ENCODE assay signal across 12 mouse cellular contexts in genomic region chr5:119676245-119676644, GRCm38 (mm10). TPM values are rescaled to one million over a fixed set of nuclear protein-coding genes. Genes with fewer than 3 reads are reported as not detected.
A peak's percentile ranks its signal among the peaks of the same experiment; 100 is the strongest.
DNase-seq lines count a peak whose midpoint lies in the region; ATAC-seq lines count a peak whose summit lies in the region.
"Had no signal": no experiment of that assay in that cellular context is flagged by ENCODE, and none has a peak within 500 bp of the region (broad histone marks: within the 10 kb centered on the region; RNA-seq: fewer than 3 reads in every experiment).

No protein-coding gene starts in this region.

- H3K9me3 ChIP-seq in heart, embryonic 10.5 days: no peaks in the 10 kb centered on the region
- H3K9me3 ChIP-seq in lung, embryonic 15.5 days: no peaks in the 10 kb centered on the region
- no peaks in the 10 kb centered on the region for H3K9me3 ChIP-seq in limb, embryonic 10.5 days (replicated peaks)
- H3K9me3 ChIP-seq: heart, embryonic 15.5 days had no signal

- H3K4me2 ChIP-seq in lung, embryonic 15.5 days: peak overlapping the region; percentile 81

- no peak for DNase-seq in heart, embryonic 10.5 days (ENCODE audit: low spot score)
- DNase-seq in heart, postnatal 10 days: no peak
- DNase-seq in lung, postnatal 14 days: no peak
- DNase-seq in limb, embryonic 10.5 days (ENCODE audit: low spot score): peak; percentile 33
- peak; percentile 57 for DNase-seq in yolk sac, embryonic 10.5 days (ENCODE audit: low spot score)
- no peak for DNase-seq in right cerebral cortex, adult 2 months (ENCODE audit: low spot score in 2 of 2)
- DNase-seq: cerebellum, adult 18-20 months; kidney, adult 2 months; thymus, adult 18-20 months had no signal

- peaks cover 80% of the 10 kb centered on the region for H3K27me3 ChIP-seq in heart, embryonic 10.5 days (ENCODE audit: insufficient read depth, poor library complexity, severe bottlenecking)
- H3K27me3 ChIP-seq in lung, embryonic 15.5 days: peaks cover 49% of the 10 kb centered on the region
- H3K27me3 ChIP-seq in limb, embryonic 10.5 days (ENCODE audit: low read depth, poor library complexity, severe bottlenecking): peaks cover 86% of the 10 kb centered on the region

- intact Hi-C loops in heart, postnatal 10 days (cut with DNase I): loop anchor here (10.0 kb wide), 1 partner anchor 1111 kb away; the partner anchor contains the start of gene Med13l

- H3K4me3 ChIP-seq in heart, embryonic 10.5 days: peak overlapping the region; percentile 29
- peak overlapping the region; percentile 66 for H3K4me3 ChIP-seq in lung, embryonic 15.5 days
- peak overlapping the region; percentile 65 for H3K4me3 ChIP-seq in limb, embryonic 10.5 days

- ATAC-seq in lung, embryonic 15.5 days (ENCODE audit: borderline replicate concordance, extremely low read depth, low FRiP score, low TSS enrichment): no peak

- peak overlapping the region; percentile 85 for H3K9ac ChIP-seq in lung, embryonic 15.5 days
- H3K9ac ChIP-seq: heart, embryonic 15.5 days had no signal

- H3K4me1 ChIP-seq in heart, embryonic 10.5 days: peaks cover 26% of the 10 kb centered on the region
- peaks cover 28% of the 10 kb centered on the region for H3K4me1 ChIP-seq in lung, embryonic 15.5 days
- H3K4me1 ChIP-seq in limb, embryonic 10.5 days: peaks cover 59% of the 10 kb centered on the region

- peaks cover 44% of the 10 kb centered on the region for H3K36me3 ChIP-seq in heart, embryonic 10.5 days
- no peaks in the 10 kb centered on the region for H3K36me3 ChIP-seq in lung, embryonic 15.5 days
- H3K36me3 ChIP-seq in limb, embryonic 10.5 days: peaks cover 69% of the 10 kb centered on the region
- H3K36me3 ChIP-seq: heart, embryonic 15.5 days had no signal

- 0 out of 2 replicates have a peak overlapping the region, but pooled peaks have one; percentile 2 for H3K27ac ChIP-seq in heart, embryonic 10.5 days
- H3K27ac ChIP-seq in lung, embryonic 15.5 days: peak overlapping the region; percentile 22; the same call in 1 of the 2 replicates
- H3K27ac ChIP-seq in limb, embryonic 10.5 days: peak overlapping the region; percentile 31; the same call in 1 of the 2 replicates
- H3K27ac ChIP-seq: heart, embryonic 15.5 days had no signal

- WGBS in heart, embryonic 10.5 days: 37% methylated on average over 2 of the region's 2 CpGs
- 25% methylated on average over 2 of the region's 2 CpGs for WGBS in lung, embryonic 15.5 days
- WGBS in limb, embryonic 10.5 days: 42% methylated on average over 2 of the region's 2 CpGs

RNA-seq across cellular contexts. Expression of gene Tbx3, which starts 5.8 kb away (rescaled TPM):
- polyA plus RNA-seq in heart, embryonic 10.5 days (2016; fragmentation: Nextera tagmentation; extraction: Ambion mirVana): 17.0 and 41.7 TPM in 2 replicates
- total RNA-seq in heart, postnatal 10 days (2021): 10 to 100 TPM; 18.8 to 20.4 TPM
- polyA plus RNA-seq in lung, embryonic 15.5 days (2015; fragmentation: Nextera tagmentation; extraction: Ambion mirVana): 59.7 and 63.9 TPM in 2 replicates
- polyA plus RNA-seq in limb, embryonic 10.5 days (2016; fragmentation: Nextera tagmentation; extraction: Ambion mirVana): 50.1 and 55.3 TPM in 2 replicates
- total RNA-seq: megakaryocyte progenitor cell, adult 5-6 weeks had no signal

Comparison
In these comparisons a context has a peak if more than half of its experiments do, and no peak if none do; other contexts are left out.
1. DNase-seq: peak in limb, embryonic 10.5 days (single experiment) and yolk sac, embryonic 10.5 days (single experiment); none in heart, embryonic 10.5 days (single experiment), heart, postnatal 10 days (0 of 2), lung, postnatal 14 days (single experiment) and right cerebral cortex, adult 2 months (0 of 2).
2. Peak in every context shown above with its lines, with median percentiles within 50 percentile points of each other: H3K27ac ChIP-seq and H3K4me3 ChIP-seq.